Mouse (Mus musculus) cerebellum, postnatal 10 days (tissue): ENCODE measurements around the gene Dennd1a.
A peak's percentile ranks its signal among the peaks of the same experiment; 100 is the strongest.

Experiments used
- DNase-seq, 2 experiments: peaks; one replicate each; pipeline ENCODE4 v3.0.0; 2021; ENCODE audit warnings: mixed read lengths in 2 of 2

Gene Dennd1a

DNA sequence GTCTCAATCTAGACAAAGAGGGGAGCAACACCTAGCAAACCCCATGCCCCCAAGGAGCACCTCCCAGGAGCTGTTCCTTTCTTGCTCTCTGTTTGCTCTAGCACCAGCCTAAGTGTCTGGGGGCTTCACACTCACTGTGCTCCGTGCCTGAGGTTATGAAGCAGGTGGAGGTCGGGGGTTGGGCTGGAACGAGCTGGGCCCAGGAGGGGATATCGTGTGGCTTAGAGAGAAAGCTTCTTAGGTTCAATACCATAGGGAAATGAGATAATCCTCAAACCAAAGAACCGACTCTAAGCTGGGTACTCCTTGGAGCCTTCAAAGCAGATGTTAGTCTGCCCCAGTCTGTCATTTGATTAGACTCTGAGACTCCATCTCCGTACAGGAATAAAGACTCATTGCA lies 261.6 kb downstream of the Dennd1a start:
- no peak for DNase-seq

DNA sequence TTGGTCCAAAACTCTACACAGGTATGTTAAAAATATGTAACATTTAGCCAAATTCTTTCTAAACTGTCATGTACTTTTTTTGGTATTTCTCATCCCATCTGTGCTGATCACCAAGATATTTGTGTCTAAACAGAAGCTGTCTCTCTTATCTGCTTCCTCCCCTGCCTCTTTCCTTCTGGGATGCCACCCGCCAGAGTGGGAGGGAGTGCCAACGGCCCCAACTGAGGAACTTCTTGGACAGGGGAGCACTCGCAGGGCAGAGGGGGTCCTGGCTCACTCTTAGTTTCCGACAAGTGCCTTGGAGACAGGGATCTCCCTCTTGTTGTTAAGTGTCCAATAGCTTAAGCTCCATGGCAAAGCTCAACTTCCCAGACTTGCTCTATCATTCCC lies 263.5 kb downstream of the Dennd1a start:
- peak; percentile 29 to 61 for DNase-seq

DNA sequence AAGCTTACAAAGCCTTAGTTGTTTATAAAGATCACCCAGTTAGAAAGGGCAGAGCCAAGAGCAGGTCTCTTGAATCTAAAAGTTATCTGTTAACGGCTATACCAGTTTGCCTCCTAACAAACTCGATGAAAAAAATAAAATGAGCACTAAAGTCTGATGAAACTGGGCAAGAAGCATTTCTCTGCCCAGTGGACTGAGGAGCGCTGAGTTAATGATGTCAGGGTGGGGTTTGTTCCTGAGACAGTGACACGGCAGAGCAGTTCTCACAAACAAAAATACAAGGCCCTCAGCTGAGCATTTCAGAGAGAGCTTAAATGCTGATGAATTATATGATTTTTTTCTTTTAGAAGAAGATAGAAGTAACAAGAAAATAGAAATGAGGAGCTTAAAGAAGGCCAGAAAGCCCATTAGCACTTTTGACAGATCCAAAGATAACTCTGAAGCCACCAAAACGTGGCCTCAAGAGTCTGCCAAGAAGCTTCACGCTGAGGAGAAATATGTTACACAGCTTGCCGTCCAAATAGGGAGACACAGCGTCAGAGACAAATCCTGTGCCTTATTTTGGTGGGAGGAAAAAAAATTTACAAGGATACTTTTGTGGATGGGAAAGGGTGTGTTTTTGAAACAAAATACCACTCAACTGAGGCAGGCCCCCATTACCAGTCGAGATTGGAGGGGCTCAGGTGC lies 264.0 kb downstream of the Dennd1a start:
- peak; percentile 57 to 68 for DNase-seq

DNA sequence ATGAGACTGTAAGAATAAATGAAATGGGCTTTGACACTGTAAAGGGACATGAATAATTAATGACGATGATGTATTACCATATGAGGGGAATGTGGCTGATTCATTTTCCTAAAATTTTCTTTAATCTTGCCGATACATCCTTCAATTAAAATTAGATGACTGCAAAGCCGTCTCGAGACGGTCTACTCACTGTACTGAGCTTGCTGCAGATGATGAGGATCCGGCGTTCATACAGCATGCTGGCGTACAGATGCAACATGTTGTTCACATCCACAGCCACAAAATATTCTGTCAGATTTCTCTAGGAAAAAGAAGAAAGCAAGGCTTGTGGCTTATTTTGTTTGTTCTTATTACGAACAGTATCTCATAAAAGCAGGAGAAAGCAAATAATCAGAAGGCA lies 266.0 kb downstream of the Dennd1a start:
- DNase-seq, result no peak

DNA sequence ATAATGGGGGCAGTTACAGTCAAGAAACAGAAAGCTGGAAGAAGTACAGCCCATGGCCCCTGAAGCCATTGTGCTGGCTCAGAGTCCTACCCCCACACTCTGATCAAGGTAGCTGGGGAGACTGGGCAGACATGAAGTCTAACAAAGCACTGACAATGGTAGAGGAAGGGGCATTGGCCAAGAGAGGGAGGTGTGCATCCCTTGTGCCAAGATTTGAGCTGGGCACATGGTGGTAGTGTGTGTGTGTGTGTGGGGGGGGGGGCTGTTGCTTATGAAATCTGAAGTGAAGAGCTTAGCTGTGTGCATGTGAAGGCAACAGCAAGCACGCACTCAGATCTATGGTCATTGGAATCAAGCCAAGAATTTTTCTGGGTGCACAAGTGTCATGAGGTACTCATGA lies 272.5 kb downstream of the Dennd1a start:
- peak; percentile 15 to 48 for DNase-seq

DNA sequence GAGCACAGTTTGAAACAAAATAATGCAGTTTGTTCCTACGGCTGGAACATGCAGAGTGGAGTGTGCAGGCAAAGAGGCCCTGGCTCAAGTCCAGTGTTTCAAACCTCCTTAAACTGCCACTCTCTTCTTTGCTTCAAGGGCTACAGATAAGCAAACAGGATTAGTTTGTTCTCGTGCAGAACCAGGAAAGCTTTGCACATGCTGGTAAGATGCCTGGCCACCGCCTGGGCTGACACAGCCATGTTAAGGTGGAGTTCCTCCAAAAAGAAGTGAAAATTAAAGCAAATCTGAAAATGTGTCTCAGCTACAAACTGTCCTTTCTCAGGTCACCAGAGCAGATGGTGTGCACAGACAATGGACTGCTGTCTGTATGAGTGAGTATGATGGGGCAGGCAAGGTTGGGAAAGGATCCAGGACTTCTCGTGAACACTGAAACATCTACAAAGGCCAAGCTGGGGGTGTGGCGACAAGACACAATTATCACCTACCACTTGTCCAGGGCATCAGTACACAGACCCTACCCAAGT lies 273.3 kb downstream of the Dennd1a start:
- peak; percentile 78 to 84 for DNase-seq

DNA sequence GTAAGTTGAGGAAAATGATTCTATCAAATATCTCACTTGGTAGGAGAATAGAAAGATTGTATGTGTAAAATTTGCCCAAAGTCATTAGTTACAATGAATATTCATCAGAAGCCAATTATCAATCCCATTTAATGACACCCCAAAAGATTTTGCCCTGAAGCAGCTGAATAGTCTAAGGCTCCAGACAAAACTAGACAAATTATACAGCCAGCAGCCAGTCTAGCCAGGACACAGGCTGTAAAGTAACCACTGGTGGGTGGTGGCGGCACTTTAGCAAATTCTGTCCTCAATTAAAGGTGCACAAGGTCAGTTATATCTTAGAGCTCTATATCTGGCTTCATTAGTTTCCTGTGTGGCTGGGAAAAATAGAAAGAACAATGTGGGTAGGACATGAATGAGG lies 280.0 kb downstream of the Dennd1a start:
- DNase-seq, result no peak

DNA sequence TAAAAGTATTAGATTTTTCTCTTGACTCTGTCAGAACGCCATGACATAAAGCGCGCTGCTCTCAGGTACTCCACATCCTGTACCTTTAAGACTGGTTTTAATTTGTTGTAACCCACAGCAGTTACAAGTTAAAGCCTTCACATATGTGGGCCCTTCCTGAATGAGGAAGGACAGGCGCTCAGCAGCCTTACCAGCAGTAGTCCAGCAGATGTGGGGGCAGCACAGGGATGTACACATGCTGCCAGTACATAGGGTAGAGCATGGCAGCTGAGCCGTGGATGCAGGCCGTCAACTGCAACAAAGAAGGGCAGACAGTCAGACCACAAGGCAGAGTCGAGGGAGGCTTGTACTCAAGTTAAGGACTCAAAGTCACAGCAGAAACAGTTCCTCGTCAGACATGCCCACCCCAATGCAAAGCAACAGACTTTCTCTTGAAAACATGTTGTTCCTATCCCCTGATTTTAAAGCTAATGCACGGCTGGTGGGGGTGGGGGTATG lies 284.0 kb downstream of the Dennd1a start:
- no peak for DNase-seq

DNA sequence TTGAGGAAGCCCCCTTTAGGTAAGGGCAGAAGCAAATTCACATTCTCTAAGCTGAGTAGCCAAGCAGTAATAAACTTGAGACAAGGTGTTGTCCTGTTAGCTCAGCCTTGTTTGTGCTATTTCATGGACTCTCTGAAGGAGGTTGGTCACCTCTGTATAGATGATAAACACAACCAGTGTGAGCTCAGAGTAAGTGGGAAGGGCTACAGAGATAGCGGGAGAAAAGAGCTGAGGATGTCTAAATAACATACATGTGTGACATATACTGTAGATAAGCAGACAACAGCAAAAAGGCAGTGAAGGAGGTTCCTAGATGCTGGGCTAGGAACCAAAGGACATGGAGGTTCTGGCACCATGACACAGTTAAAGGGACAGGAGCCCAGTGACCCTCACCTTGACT lies 286.2 kb downstream of the Dennd1a start:
- no peak for DNase-seq

DNA sequence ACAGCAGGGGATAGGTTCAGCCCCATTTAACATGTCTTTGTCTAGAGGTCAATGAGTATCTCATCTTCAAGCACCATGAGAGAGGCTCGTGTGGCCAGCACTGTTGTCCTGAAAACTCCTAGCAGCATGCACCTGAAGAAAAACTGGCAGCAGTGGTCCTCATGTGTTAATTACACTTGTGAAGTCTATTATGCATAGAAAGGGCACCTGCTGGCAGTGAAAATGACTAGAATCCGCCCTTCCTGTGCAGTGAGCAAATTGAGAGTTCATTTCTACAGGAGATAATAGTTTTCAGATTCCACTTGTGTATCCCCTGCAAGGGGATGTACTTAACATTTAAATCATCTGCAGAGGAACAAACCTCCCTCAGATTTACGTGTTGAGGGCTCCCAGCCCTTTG lies 289.2 kb downstream of the Dennd1a start:
- DNase-seq, result no peak

DNA sequence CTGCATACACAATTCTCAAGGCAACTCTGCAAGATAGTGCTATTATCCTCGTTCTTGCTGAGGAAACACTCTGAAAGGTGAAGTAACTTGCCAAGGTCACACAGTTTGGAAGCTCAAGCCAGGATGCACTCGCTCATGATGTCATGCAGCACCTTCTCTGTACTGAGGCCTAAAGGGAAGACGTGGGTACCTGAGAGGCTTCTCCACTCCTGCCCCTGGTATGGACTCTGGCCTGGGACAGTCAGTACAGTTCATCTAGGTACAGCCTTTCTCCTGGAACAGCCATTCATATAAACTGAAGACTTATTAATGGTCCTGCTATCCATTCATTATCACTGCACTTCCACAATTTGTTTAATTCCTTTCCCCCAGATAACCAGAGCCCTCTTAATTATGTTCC lies 298.1 kb downstream of the Dennd1a start:
- DNase-seq, result no peak

DNA sequence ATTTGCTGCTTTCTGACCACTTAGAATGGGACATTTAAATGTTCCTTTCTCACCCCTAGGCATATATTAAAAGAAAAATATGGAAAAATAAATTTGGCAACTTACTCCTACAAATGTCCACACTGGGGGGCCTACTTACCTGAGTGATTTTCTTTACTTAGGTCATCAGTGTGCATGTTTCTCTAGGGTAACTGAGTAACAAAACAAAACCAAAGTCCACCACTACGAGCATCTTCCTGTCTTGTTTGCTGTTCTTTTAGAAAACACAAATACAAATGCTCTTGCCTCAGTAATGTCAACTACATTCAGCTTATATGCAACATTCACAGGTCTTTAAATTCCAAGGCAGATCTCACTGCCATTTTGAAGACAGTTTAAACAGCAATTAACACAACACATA lies 298.9 kb downstream of the Dennd1a start:
- no peak for DNase-seq

DNA sequence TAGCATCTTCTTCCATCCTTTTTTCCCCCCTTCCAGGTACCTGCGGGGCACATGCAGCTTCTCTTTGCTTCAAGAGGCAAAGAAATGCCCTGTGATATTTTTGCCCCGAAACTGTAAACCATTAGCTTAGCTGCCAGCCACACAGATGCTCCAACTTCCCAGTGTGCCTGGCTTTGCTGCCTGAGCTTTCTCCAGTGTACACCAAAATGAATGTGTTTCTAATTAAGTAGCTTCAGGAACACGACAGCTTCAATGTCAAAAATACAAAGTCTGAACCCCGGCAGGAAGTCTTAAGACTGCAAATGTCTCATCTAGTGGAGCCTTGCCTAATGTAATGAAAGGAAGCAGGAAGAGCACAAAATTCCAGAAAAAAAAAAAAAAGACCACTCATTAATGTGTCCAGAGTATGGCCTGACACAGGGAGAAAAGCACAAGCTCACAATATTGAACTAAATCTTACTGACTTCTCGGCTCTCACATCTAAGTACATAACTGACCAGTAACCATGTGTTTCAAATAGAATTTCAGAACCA lies 301.4 kb downstream of the Dennd1a start:
- DNase-seq, result peak in 1 of 2 experiments; percentile 14

DNA sequence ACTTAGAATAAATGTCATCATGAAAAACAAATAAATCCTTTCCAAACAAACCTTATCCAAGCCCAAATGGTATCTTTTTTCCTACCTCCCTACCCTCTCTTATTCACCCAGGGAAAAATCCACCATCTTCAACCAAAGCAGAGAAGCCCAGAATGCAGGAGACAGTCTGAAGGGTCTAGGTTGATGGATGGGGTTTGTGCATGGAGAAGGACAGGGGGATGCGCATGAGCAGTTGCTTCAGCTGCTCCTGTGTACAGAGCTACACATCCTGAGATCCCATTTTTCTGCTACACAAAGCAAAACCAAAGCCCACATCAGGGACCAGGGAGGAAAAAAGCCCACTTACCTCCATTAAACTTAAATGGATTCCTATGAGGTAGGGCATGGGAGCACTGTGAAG lies 304.5 kb downstream of the Dennd1a start:
- DNase-seq, result no peak

DNA sequence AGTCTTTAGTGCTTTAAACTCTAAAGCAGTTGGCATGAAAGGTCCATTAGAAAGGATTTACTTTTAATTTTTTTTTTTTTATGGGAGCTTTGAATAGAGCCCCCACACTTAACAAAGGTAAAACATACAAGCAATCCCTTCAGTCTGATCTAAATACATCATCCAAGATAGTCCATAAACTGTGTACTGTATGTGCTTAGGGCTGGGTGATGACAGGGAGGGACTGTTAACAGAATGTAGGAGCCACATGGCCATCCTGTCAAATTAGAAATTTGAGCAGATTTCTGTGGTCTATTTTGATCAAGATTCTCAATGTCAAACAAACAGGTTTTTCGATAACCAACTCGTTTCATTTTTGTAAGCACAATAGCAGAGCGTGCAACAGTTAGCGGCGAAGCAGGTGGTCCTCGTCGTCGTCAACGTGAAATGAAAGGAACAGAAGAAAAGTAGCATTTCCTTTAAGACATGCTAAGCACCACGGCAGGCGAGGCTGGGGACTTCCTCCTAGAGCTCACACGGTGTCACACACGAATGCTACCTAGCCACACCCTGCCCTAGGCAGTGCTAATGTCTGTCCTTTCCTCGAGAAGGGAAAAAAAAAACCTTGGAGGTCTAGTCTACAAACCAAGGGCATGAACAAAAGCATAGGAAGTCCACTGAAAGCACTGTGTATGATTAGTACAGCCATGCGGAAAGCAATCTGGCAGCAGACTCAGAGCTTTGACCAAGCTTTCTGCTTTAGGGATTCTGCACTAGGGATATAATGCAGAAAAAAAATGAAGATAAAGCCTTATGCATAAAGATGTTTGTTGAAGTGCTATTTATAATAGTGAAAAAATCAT lies 305.4 kb downstream of the Dennd1a start:
- DNase-seq, result peak; percentile 27 to 45

DNA sequence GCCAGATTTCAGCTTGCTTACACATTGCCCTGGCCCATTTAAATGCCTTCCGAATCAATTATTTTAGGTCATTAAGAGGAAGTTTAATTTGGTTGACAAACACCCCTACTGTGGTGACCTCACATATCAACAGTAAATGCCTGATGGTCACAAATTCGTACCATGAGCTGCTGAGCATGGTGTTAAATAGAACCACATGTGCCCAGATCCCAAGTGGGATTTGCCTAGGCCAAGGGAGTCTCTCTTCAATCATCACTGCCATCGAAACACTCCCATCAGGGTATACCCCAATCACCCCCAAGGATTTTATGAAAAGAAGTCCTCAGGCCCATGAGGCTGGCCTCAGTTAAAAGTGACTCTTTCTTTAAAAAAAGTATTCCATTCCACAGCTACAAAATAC lies 313.0 kb downstream of the Dennd1a start:
- no peak for DNase-seq

DNA sequence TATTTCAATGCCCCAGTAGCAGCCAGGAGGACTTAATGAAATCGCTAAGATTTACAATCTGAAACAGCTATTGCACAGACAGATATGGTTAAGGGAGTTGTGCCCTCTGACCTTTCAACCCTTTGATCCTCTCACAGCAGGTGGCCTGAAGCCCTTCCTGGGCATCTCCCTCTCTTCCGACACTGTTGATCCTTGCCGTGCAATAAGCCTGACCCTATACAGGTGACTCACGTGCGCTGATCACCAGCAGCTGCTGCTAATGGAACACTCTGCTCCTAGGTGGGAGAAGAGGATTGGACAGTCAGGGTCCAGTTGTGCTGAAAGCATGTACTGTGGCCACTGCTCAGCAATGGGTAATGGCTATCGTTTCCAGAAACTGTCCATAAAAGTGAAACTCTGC lies 314.6 kb downstream of the Dennd1a start:
- DNase-seq, result no peak

DNA sequence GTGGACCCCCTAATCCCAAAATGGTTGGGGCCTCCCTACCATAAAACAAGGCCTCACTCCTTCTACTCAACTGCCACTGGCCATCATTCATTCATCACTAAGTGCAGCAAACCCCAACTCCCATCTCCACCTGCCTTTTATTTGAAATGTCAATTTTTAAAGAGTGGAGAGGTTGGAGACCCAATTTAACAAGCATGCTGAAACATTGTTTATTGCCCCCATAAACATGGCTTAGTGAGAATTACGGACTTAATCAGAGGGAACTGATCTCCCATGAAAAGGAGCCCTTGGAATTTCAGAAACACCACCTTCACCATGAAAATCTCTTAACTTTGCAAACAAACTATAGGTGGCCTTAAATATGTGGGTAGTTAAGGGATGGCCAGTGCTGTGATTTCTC lies 315.5 kb downstream of the Dennd1a start:
- DNase-seq, result no peak

DNA sequence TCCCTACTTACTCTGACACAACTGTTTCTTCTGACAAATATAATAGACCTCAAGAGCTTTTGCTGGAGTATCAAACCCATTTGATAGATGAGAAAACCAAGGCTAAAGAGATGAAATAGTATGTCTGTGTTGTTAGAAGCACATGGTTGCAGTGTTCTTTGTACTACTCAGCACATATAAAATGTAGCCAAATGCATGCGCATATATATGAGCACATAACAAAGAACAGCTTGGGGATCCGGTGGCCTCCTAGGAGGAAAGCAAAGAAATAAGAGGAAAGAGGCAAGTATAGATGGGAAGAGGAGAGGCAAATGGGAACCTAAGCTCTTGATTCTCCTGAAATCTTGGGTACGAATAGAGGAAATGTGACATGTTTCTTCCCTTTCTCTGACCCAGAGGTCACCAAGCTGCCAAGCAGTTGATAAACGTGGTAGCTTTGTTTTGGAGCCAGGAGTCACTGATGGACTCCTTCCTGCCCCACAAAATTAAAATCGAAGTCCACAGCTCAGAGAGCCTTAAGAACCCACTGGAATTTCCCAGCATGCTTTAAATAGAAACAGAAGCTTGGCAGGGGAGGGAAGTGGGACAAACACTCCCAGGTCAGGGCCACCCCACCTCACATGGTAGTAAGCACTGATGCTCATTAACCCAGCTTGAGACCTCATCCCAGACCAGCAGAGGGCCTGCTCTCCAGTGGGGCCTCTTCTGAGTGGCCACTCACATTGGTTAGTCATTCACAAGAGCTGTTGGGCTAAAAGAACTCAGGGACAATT lies 317.3 kb downstream of the Dennd1a start:
- DNase-seq, result no peak

DNA sequence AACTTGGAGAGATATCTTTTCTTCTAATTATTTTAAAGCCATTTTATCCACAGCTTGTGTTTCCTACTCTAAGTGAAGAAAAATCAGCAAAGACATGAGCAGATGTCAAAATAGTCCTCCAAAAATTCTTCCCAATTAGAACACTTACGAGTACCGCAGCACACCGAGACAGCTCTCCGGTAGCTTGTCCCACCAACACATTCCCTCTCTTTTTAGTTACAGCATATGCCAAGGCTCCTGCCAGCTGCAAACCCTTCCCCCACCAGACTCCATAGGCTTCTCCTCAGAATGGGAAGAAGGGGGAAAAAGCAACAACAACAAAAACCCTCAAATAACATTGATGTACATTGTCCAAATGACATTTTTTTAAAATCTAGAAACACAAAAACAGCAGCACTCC lies 322.7 kb downstream of the Dennd1a start:
- DNase-seq, result no peak

DNA sequence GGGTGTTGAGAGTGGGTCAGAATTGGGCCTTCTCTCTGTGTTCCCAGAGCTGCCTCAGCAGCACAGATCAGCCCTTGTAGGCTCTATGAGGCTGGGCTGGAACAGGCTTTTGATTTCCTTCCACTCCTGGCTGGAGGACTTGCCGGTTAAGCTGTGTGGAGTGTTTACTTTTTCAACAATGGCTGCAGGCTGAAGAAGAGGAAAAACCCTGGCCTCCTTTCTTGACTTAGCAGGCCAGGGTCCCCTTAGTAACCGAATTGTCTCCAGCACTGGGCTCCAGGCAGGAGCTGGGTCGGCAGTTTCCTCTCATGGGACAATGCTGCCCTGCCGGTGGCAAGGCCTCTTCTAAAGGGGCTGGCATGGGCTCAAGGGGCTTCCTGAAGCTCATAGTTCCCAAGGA lies 323.8 kb downstream of the Dennd1a start:
- DNase-seq, result peak; percentile 21 to 45

DNA sequence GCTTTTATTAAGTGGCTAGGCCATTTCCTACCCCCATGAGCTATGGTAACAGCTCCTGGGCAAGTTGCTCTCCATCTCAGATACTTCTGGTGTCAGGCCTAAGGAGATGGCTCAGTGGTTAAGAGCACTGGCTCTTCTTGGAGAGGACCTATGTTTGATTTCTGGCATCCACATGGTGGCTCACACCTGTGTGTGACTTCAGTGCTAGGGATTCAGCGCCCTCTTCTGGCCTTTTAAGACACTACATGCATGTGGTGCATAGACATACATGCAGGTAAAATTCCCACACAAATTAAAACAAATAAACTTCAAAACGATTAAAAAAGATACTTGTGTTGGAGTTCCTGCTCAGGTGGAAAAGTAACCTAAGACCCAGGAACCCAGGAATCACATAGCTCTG lies 338.8 kb downstream of the Dennd1a start:
- no peak for DNase-seq
